Mouse (Mus musculus): Measurements from ENCODE around the gene Olfr132.

DNA sequence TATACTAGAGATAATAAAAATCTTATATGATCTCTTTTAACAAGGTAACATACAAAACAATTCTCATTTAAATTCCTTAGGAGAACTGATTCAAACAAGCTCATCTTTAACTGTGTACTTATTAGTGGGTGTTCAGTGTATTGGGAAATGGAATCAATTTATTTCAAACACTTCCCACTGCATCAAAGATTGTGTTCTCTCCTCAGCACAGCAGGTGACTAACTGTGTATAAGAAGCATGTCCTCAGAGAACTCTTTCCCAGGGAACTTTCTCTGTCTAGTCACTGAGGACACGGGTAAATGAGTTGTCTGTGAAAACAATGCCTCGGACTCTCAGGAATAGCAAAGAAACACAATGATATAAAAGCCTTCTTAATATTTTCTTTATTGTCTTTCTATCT lies 10.7 kb upstream of the Olfr132 start, which contains the start of gene Olfr133:
- no peak for TF ChIP-seq CTCF (IDR thresholded peaks at IDR 0.05)
- TF ChIP-seq EP300 (IDR thresholded peaks at IDR 0.05), result no peak

All from lung, postnatal 0 days (tissue).